Mouse (Mus musculus) MEL (cell line): ENCODE data around the gene Grk2. TPM values are rescaled to one million over a fixed set of nuclear protein-coding genes. Genes with fewer than 3 reads are reported as not detected.

Experiments used
- DNase-seq: peaks from one replicate; pipeline ENCODE4 v3.0.0; 2011; ENCODE audit warnings: low read depth, low spot score
- H3K27ac ChIP-seq: 2 replicates; pipeline ENCODE4 v1.5.1; 2012; ENCODE audit warnings: low read depth, mild to moderate bottlenecking, control low read depth, low read length, moderate library complexity; ENCODE audit not compliant: control insufficient read depth
- H3K27me3 ChIP-seq, 2 experiments: fragments of 150-350 bp in 1 of 2; sonication (generic) in 1 of 2; 2 replicates each; pipeline ENCODE4 v1.6.1; 2012; ENCODE audit warnings: low read length in 2 of 2, mild to moderate bottlenecking in 2 of 2, improper control_type of control experiment in 1 of 2, moderate library complexity in 1 of 2; ENCODE audit not compliant: insufficient read depth in 2 of 2, control insufficient read depth in 1 of 2
- H3K36me3 ChIP-seq, 2 experiments: 2 replicates each; pipeline ENCODE4 v1.6.1; 2012 to 2014; ENCODE audit warnings: low read length in 2 of 2, improper control_type of control experiment in 1 of 2, inconsistent platforms in 1 of 2, mild to moderate bottlenecking in 1 of 2; ENCODE audit not compliant: insufficient read depth in 2 of 2, control insufficient read depth in 1 of 2
- H3K4me1 ChIP-seq, 2 experiments: fragments of 150-350 bp in 1 of 2; sonication (generic) in 1 of 2; 2 replicates each; pipeline ENCODE4 v1.6.1; 2012; ENCODE audit warnings: low read length in 2 of 2, improper control_type of control experiment in 1 of 2, mild to moderate bottlenecking in 1 of 2; ENCODE audit not compliant: insufficient read depth in 2 of 2, control insufficient read depth in 1 of 2
- H3K4me3 ChIP-seq, 2 experiments: fragments of 150-350 bp in 1 of 2; sonication (generic) in 1 of 2; 2 replicates each; pipeline ENCODE4 v1.5.1; 2012; ENCODE audit warnings: low read depth in 2 of 2, low read length in 2 of 2, mild to moderate bottlenecking in 2 of 2, moderate library complexity in 2 of 2, control low read depth in 1 of 2, improper control_type of control experiment in 1 of 2; ENCODE audit not compliant: control insufficient read depth in 1 of 2, insufficient read depth in 1 of 2
- H3K79me2 ChIP-seq: 2 replicates; pipeline ENCODE4 v1.6.1; 2012; ENCODE audit warnings: mild to moderate bottlenecking, low read length, moderate library complexity; ENCODE audit not compliant: control insufficient read depth, poor library complexity, insufficient read depth
- H3K9ac ChIP-seq: 2 replicates; pipeline ENCODE4 v1.6.1; 2012; ENCODE audit warnings: low read depth, mild to moderate bottlenecking, control low read depth, low read length, moderate library complexity; ENCODE audit not compliant: control insufficient read depth, poor library complexity, severe bottlenecking
- H3K9me3 ChIP-seq: fragments of 150-350 bp; sonication (generic); replicated peaks from 2 replicates; pipeline ENCODE4 v1.6.1; 2012; ENCODE audit warnings: mild to moderate bottlenecking, low read length, improper control_type of control experiment, moderate library complexity; ENCODE audit not compliant: insufficient read depth
- CTCF ChIP-seq, 3 experiments: IDR thresholded peaks in 2 of 3; conservative IDR thresholded peaks in 1 of 3; 2 replicates each; pipeline ENCODE4 v1.5.1; 2011 to 2012; ENCODE audit warnings: low read length in 3 of 3, low read depth in 2 of 3, mild to moderate bottlenecking in 2 of 3, improper control_type of control experiment in 1 of 3, inconsistent platforms in 1 of 3, mixed read lengths in 1 of 3, moderate library complexity in 1 of 3; ENCODE audit not compliant: control insufficient read depth in 1 of 3, insufficient read depth in 1 of 3, poor library complexity in 1 of 3, severe bottlenecking in 1 of 3
- E2F4 ChIP-seq: IDR thresholded peaks from 2 replicates; pipeline ENCODE4 v1.6.1; 2011; ENCODE audit warnings: low read depth, low read length, improper control_type of control experiment, borderline replicate concordance
- EP300 ChIP-seq, 2 experiments: IDR thresholded peaks; 2 replicates each; pipeline ENCODE4 v1.6.1; 2011; ENCODE audit warnings: improper control_type of control experiment in 2 of 2, low read length in 2 of 2, low read depth in 1 of 2, mild to moderate bottlenecking in 1 of 2
- GATA1 ChIP-seq: IDR thresholded peaks from 2 replicates; pipeline ENCODE4 v1.6.1; 2011; ENCODE audit warnings: low read depth, low read length, improper control_type of control experiment
- HCFC1 ChIP-seq: IDR thresholded peaks from 2 replicates; pipeline ENCODE4 v1.6.1; 2012; ENCODE audit warnings: low read depth, mild to moderate bottlenecking, inconsistent platforms, low read length, improper control_type of control experiment, moderate library complexity
- MAFK ChIP-seq: IDR thresholded peaks from 2 replicates; pipeline ENCODE4 v1.6.1; 2011; ENCODE audit warnings: low read depth, mild to moderate bottlenecking, low read length, improper control_type of control experiment, borderline replicate concordance
- MAX ChIP-seq: IDR thresholded peaks from 2 replicates; pipeline ENCODE4 v1.6.1; 2011; ENCODE audit warnings: low read length, improper control_type of control experiment
- RAD21 ChIP-seq: IDR thresholded peaks from 2 replicates; pipeline ENCODE4 v1.6.1; 2011; ENCODE audit warnings: mild to moderate bottlenecking, low read depth, low read length, improper control_type of control experiment
- RCOR1 ChIP-seq: IDR thresholded peaks from 2 replicates; pipeline ENCODE4 v1.6.1; 2012; ENCODE audit warnings: low read depth, mild to moderate bottlenecking, inconsistent platforms, low read length, improper control_type of control experiment
- SIN3A ChIP-seq: IDR thresholded peaks from 2 replicates; pipeline ENCODE4 v1.6.1; 2012; ENCODE audit warnings: low read length, improper control_type of control experiment, inconsistent platforms
- SMC3 ChIP-seq: IDR thresholded peaks from 2 replicates; pipeline ENCODE4 v1.6.1; 2011; ENCODE audit warnings: low read depth, low read length, improper control_type of control experiment
- TCF12 ChIP-seq: IDR thresholded peaks from 2 replicates; pipeline ENCODE4 v1.6.1; 2014; ENCODE audit warnings: low read depth, mild to moderate bottlenecking, inconsistent platforms, low read length, improper control_type of control experiment, moderate library complexity
- ZC3H11A ChIP-seq: IDR thresholded peaks from 2 replicates; pipeline ENCODE4 v1.6.1; 2012; ENCODE audit warnings: low read depth, mild to moderate bottlenecking, inconsistent platforms, low read length, improper control_type of control experiment
- polyA plus RNA-seq, 2 experiments: library from polyadenylated mRNA; stranded (reverse) in 1 of 2; unstranded in 1 of 2; fragments of >175 nt in 1 of 2; fragments of >200 nt in 1 of 2; gene quantifications; 2 replicates each; pipeline versions ENCODE4 v1.2.1 to v1.2.4; 2012; ENCODE audit warnings: low replicate concordance in 2 of 2, low read depth in 1 of 2; ENCODE audit not compliant: insufficient read length in 2 of 2, insufficient read depth in 1 of 2, missing spikeins in 1 of 2
- total RNA-seq: library from RNA; depleted of rRNA; stranded (reverse); fragments of 300-350 nt; gene quantifications from 2 replicates; pipeline ENCODE4 v1.2.3, GENCODE M21; 2012; rRNA removed

Grk2 gene
- 65.1 and 75.2 TPM in 2 replicates for total RNA-seq
- polyA plus RNA-seq, result 100 to 1,000 TPM in 1 of 2 experiments, not detected in 1; 105 TPM

GRCm38 (mm10) chr19:4306190-4306577, at the start of gene Grk2:
Grk2 (minus strand) TSS chr19:4306222.
- peak within 1 kb of the TSS; percentile 90 for H3K27ac ChIP-seq
- DNase-seq, result peak; percentile 73
- TF ChIP-seq HCFC1, result 0 out of 2 replicates have a peak, but pooled peaks have one; percentile 12
- TF ChIP-seq RAD21, result peak; percentile 54
- no peak for TF ChIP-seq MAFK
- no peak for TF ChIP-seq MAX
- no peak for TF ChIP-seq E2F4
- peak; percentile 51 to 98 (median 77) for TF ChIP-seq CTCF (IDR thresholded peaks at IDR 0.05 in 2 of 3, conservative IDR thresholded peaks at IDR 0.05 in 1 of 3; ENCODE audit: control insufficient read depth in 1 of 3, insufficient read depth in 1 of 3, low read depth in 2 of 3, low read length in 3 of 3, poor library complexity in 1 of 3, severe bottlenecking in 1 of 3)
- peak; percentile 63 for TF ChIP-seq ZC3H11A
- TF ChIP-seq SIN3A, result peak; percentile 33
- peak; percentile 73 for TF ChIP-seq SMC3
- no peak for TF ChIP-seq TCF12
- H3K79me2 ChIP-seq, result peaks cover 46% of the 10 kb centered on the region
- no peaks in the 10 kb centered on the region for H3K9me3 ChIP-seq
- H3K27me3 ChIP-seq, result no peaks in the 10 kb centered on the region
- peaks cover 12 to 42% of the 10 kb centered on the region in 2 experiments for H3K4me1 ChIP-seq
- peaks cover 0 to 27% of the 10 kb centered on the region in 2 experiments; a peak in 2 of 4 replicates for H3K36me3 ChIP-seq
- peak within 1 kb of the TSS; percentile 75 to 99 for H3K4me3 ChIP-seq
- H3K9ac ChIP-seq, result peak within 1 kb of the TSS; percentile 93

GRCm38 (mm10) chr19:4349455-4349854, 43.4 kb upstream of the Grk2 start:
- no peak for TF ChIP-seq RAD21
- peak; percentile 97 for TF ChIP-seq MAFK
- Histone ChIP-seq H3K9me3 (no peaks in the 10 kb centered on the region), H3K36me3 (peaks cover 5 to 52% of the 10 kb centered on the region in 2 experiments), H3K79me2 (no peaks in the 10 kb centered on the region; the same call in 1 of the 2 replicates), H3K9ac (no peak overlapping the region), H3K4me3 (no peak overlapping the region), H3K4me1 (peaks cover 0 to 7% of the 10 kb centered on the region in 2 experiments; a peak in 2 of 4 replicates), H3K27me3 (no peaks in the 10 kb centered on the region), H3K27ac (no peak overlapping the region)
- no peak for DNase-seq

GRCm38 (mm10) chr19:4346479-4346878, 40.5 kb upstream of the Grk2 start:
- TF ChIP-seq GATA1 (no peak), RCOR1 (peak; percentile 34; the same call in 1 of the 2 replicates), EP300 (IDR thresholded peaks at IDR 0.05; ENCODE audit: low read depth in 1 of 2, low read length in 2 of 2) (peak in 1 of 2 experiments; percentile 35; a peak in 2 of 4 replicates)
- no peak for DNase-seq
- Histone ChIP-seq H3K27ac (no peak overlapping the region), H3K4me3 (no peak overlapping the region), H3K4me1 (peaks cover 0 to 7% of the 10 kb centered on the region in 2 experiments; a peak in 2 of 4 replicates), H3K36me3 (peaks cover 7 to 46% of the 10 kb centered on the region in 2 experiments), H3K9ac (no peak overlapping the region), H3K27me3 (no peaks in the 10 kb centered on the region), H3K9me3 (no peaks in the 10 kb centered on the region), H3K79me2 (no peaks in the 10 kb centered on the region)
